Mouse (Mus musculus) limb, embryonic 15.5 days (tissue): ENCODE measurements around the gene Apol10b. TPM values are rescaled to one million over a fixed set of nuclear protein-coding genes. Genes with fewer than 3 reads are reported as not detected.
"Not testable (repeated sequence)": the region's sequence is repeated elsewhere in the genome, so short reads cannot be mapped to it uniquely, and the experiment has no call there.

Experiments used
- ATAC-seq: fragments of 200-750 bp; cut with Nextera tagmentation; 2 replicates; pipeline ENCODE4 v1.8.0; 2017; ENCODE audit warnings: low read depth, moderate TSS enrichment; ENCODE audit not compliant: insufficient number of reproducible peaks, low FRiP score, low TSS enrichment
- H3K27ac ChIP-seq: fragments of 300-500 bp; sonication (generic); 2 replicates; pipeline ENCODE4 v1.5.1; 2015; ENCODE audit warnings: moderate library complexity, mild to moderate bottlenecking, inconsistent platforms
- H3K27me3 ChIP-seq: fragments of 300-500 bp; sonication (generic); 2 replicates; pipeline ENCODE4 v1.6.1; 2015; ENCODE audit warnings: inconsistent platforms
- H3K36me3 ChIP-seq: fragments of 300-500 bp; sonication (generic); 2 replicates; pipeline ENCODE4 v1.6.1; 2015; ENCODE audit warnings: inconsistent platforms
- H3K4me1 ChIP-seq: fragments of 300-500 bp; sonication (generic); 2 replicates; pipeline ENCODE4 v1.6.1; 2015; ENCODE audit warnings: inconsistent platforms
- H3K4me2 ChIP-seq: fragments of 300-500 bp; sonication (generic); 2 replicates; pipeline ENCODE4 v1.6.1; 2015; ENCODE audit warnings: mild to moderate bottlenecking, inconsistent platforms
- H3K4me3 ChIP-seq: fragments of 300-500 bp; sonication (generic); 2 replicates; pipeline ENCODE4 v1.5.1; 2015; ENCODE audit warnings: mild to moderate bottlenecking, inconsistent platforms
- H3K9ac ChIP-seq: fragments of 300-500 bp; sonication (generic); 2 replicates; pipeline ENCODE4 v1.6.1; 2015; ENCODE audit warnings: inconsistent platforms
- H3K9me3 ChIP-seq: fragments of 300-500 bp; sonication (generic); 2 replicates; pipeline ENCODE4 v1.6.1; 2016; ENCODE audit warnings: inconsistent platforms
- WGBS: fragments of 180-500 bp; shearing (Covaris S2); methylation state at CpG from one replicate; pipeline ENCODE4 v1.1.7; 2015; 5-methylcytosine and 5-hydroxymethylcytosine counted together
- polyA plus RNA-seq: library from polyadenylated mRNA; unstranded; fragments of >200 nt; fragmentation: Nextera tagmentation; extraction: Ambion mirVana; gene quantifications from 2 replicates; pipeline ENCODE4 v1.2.1, GENCODE M21; 2015

Gene Apol10b
- 0.12 TPM in 2 replicates for polyA plus RNA-seq

DNA sequence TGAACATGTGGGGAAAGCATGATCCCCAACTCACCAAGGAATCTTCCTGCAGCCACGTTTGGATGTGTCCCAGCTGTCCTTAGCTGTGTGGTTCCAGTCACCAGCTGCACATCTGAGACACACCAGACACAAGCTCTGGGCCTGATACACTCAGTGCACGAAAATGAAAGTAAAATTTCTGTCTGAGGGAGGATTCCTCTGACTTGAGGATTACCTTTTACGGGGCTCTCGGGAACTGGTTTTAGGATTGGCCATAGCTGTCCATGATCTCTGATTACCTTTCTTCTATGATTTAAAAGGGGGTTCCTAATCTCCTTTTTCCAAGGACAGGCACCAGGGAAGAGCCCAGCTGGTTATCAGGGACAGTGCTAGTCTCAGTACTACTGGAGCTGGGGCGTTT is at the start of gene Apol10b:
Gene Apol10b (minus strand): TSS at position 165 of the 400 bp plus-strand sequence.
- Histone ChIP-seq H3K27ac (no peak within 1 kb of the TSS), H3K4me1 (no peaks in the 10 kb centered on the region), H3K9ac (no peak within 1 kb of the TSS), H3K27me3 (no peaks in the 10 kb centered on the region), H3K9me3 (no peaks in the 10 kb centered on the region), H3K4me3 (no peak within 1 kb of the TSS), H3K36me3 (no peaks in the 10 kb centered on the region), H3K4me2 (no peak within 1 kb of the TSS)
- WGBS = 47% methylated on average over 5 of the region's 5 CpGs
- no peak for ATAC-seq

- not testable (repeated sequence) for H3K27ac ChIP-seq, H3K4me3 ChIP-seq, H3K36me3 ChIP-seq, H3K4me1 ChIP-seq, H3K9ac ChIP-seq, H3K27me3 ChIP-seq, H3K4me2 ChIP-seq, ATAC-seq, H3K9me3 ChIP-seq
- 75% methylated on average over 2 of the region's 2 CpGs for WGBS
These were observed 47.3 kb upstream of the Apol10b start, which contains the start of gene Apol11b for GRCm38 (mm10) chr15:77643176-77643575. Apol11b (minus strand) TSS chr15:77643286.

- not testable (repeated sequence) for H3K9me3 ChIP-seq, H3K9ac ChIP-seq, H3K36me3 ChIP-seq, ATAC-seq, H3K27me3 ChIP-seq, H3K4me3 ChIP-seq, H3K27ac ChIP-seq, H3K4me1 ChIP-seq, H3K4me2 ChIP-seq
- 70% methylated on average over 3 of the region's 3 CpGs for WGBS
These were observed 33.9 kb upstream of the Apol10b start for GRCm38 (mm10) chr15:77629822-77630221.

- not testable (repeated sequence) for H3K9me3 ChIP-seq, H3K27ac ChIP-seq, H3K4me2 ChIP-seq, H3K9ac ChIP-seq, ATAC-seq, H3K4me3 ChIP-seq, H3K36me3 ChIP-seq, H3K4me1 ChIP-seq, H3K27me3 ChIP-seq
- 54% methylated on average over 9 of the region's 9 CpGs for WGBS
These were observed 32.7 kb upstream of the Apol10b start for GRCm38 (mm10) chr15:77628647-77629046.

GRCm38 (mm10) chr15:77626471-77626870 is 30.5 kb upstream of the Apol10b start:
- H3K36me3 ChIP-seq, H3K4me1 ChIP-seq, H3K27me3 ChIP-seq, ATAC-seq, H3K9me3 ChIP-seq, H3K9ac ChIP-seq, H3K27ac ChIP-seq, H3K4me3 ChIP-seq, H3K4me2 ChIP-seq: not testable (repeated sequence)
- WGBS = 62% methylated on average over 4 of the region's 4 CpGs

DNA sequence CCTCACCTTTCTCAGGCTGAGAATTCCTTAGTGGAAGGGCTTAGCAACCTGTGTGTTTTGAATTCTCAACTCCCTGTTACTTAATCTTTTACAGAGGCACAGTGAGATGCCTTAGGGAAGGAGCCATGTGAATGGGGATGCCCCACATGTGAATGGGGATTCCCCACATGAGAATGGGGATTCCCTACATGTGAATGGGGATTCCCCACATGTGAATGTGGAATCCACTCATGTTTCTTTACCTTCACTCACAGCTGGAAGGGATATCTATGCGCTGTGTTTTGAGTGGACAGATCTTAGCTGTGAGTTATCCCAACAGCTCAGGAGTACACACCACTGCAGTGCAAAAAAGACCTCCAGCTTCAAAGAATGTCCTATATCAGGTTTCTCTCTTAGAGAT is 28.8 kb upstream of the Apol10b start:
- 82% methylated on average over 1 of the region's 1 CpGs for WGBS
- Histone ChIP-seq H3K27me3 (no peaks in the 10 kb centered on the region), H3K9me3 (no peaks in the 10 kb centered on the region), H3K9ac (no peak overlapping the region), H3K4me3 (no peak overlapping the region), H3K27ac (no peak overlapping the region), H3K4me1 (no peaks in the 10 kb centered on the region), H3K36me3 (no peaks in the 10 kb centered on the region), H3K4me2 (no peak overlapping the region)
- ATAC-seq = no peak

DNA sequence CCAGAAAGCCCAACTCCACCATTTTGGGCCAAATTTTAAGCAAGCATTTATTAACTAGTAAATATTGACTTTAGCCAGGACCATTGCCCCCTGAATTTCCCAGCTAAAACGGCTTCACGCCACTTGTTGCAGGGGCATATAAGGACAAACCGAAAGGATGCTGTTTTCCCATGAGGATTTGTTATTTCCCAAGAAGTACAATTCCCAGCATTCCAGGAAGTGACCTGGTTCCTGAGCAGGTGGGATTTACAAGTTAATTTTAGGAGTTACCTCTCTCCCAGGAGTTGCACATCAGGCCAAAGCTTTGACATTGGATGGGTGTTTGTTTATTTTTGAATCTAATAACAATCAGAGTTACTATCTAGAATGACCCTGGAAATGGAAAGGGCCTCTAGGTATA is 10.1 kb upstream of the Apol10b start:
- Histone ChIP-seq H3K4me1 (no peaks in the 10 kb centered on the region), H3K27me3 (no peaks in the 10 kb centered on the region), H3K9me3 (no peaks in the 10 kb centered on the region), H3K27ac (no peak overlapping the region), H3K36me3 (no peaks in the 10 kb centered on the region), H3K9ac (no peak overlapping the region), H3K4me2 (no peak overlapping the region), H3K4me3 (no peak overlapping the region)
- ATAC-seq = no peak
- 86% methylated on average over 3 of the region's 3 CpGs for WGBS

GRCm38 (mm10) chr15:77598958-77599357 is 3.0 kb upstream of the Apol10b start, which contains the start of gene Gm36245:
Gm36245 (plus strand) TSS chr15:77599258.
- Histone ChIP-seq H3K9me3 (no peaks in the 10 kb centered on the region), H3K9ac (no peak within 1 kb of the TSS), H3K4me1 (no peaks in the 10 kb centered on the region), H3K27me3 (no peaks in the 10 kb centered on the region), H3K4me2 (no peak within 1 kb of the TSS), H3K27ac (no peak within 1 kb of the TSS), H3K4me3 (no peak within 1 kb of the TSS), H3K36me3 (no peaks in the 10 kb centered on the region)
- ATAC-seq = no peak
- WGBS = 80% methylated on average over 1 of the region's 1 CpGs

DNA sequence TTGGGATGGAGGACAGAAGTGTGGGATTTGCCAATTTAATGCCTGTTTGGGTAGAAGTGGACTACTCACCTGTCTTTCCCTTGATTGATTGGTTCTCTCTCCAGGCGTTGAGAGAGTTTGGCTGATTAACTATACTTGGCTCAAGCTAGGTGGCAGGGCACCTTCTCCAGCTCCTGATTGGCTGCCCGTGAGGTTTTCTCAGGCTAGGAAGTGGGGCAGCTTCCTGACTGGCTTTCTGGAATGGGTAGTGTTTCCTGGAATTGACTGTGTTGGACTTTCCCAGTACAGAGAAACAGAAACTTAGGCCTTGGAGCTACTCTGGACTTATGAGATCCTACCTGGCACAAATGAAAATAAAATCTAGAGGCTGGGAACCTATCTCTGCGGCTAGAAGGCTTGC is 2.5 kb upstream of the Apol10b start:
- Histone ChIP-seq H3K4me3 (no peak overlapping the region), H3K27ac (no peak overlapping the region), H3K9ac (no peak overlapping the region), H3K4me2 (no peak overlapping the region), H3K36me3 (no peaks in the 10 kb centered on the region), H3K4me1 (no peaks in the 10 kb centered on the region), H3K9me3 (no peaks in the 10 kb centered on the region), H3K27me3 (no peaks in the 10 kb centered on the region)
- no peak for ATAC-seq
- 57% methylated on average over 3 of the region's 3 CpGs for WGBS

GRCm38 (mm10) chr15:77593557-77593956 is 2.4 kb downstream of the Apol10b start:
- Histone ChIP-seq H3K36me3 (no peaks in the 10 kb centered on the region), H3K27me3 (no peaks in the 10 kb centered on the region), H3K4me1 (no peaks in the 10 kb centered on the region), H3K27ac (no peak overlapping the region), H3K9me3 (no peaks in the 10 kb centered on the region), H3K4me3 (no peak overlapping the region), H3K4me2 (no peak overlapping the region), H3K9ac (no peak overlapping the region)
- ATAC-seq = no peak
- 76% methylated on average over 1 of the region's 1 CpGs for WGBS

DNA sequence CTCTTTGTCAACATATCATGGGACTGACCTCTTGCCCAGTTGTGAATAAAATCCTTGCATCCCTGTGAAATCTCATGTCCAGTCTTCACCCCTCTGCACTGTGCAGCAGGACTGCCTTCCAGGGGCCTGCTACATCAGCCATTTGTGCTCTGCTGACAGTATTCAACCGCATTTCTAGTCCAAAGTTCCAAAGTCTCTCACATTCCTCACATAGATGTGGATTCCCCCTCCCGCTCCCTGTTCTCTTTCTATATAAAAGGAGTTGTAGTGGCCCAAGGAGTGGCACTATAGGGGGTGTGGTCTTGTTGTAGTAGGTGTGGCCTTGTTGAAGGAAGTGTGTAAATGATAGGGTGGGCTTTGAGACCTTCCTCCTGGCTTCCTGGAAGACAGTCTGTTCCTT is 5.0 kb downstream of the Apol10b start:
- WGBS = 68% methylated on average over 2 of the region's 2 CpGs
- Histone ChIP-seq H3K27me3 (no peaks in the 10 kb centered on the region), H3K27ac (no peak overlapping the region), H3K4me3 (no peak overlapping the region), H3K9ac (no peak overlapping the region), H3K9me3 (no peaks in the 10 kb centered on the region), H3K36me3 (no peaks in the 10 kb centered on the region), H3K4me1 (no peaks in the 10 kb centered on the region), H3K4me2 (no peak overlapping the region)
- no peak for ATAC-seq

- Histone ChIP-seq H3K9me3 (no peaks in the 10 kb centered on the region), H3K36me3 (no peaks in the 10 kb centered on the region), H3K4me1 (no peaks in the 10 kb centered on the region), H3K27me3 (no peaks in the 10 kb centered on the region), H3K9ac (no peak overlapping the region), H3K27ac (no peak overlapping the region), H3K4me3 (no peak overlapping the region), H3K4me2 (no peak overlapping the region)
- ATAC-seq = no peak
These were observed 6.9 kb downstream of the Apol10b start for GRCm38 (mm10) chr15:77588981-77589380.

GRCm38 (mm10) chr15:77587026-77587425 is 8.9 kb downstream of the Apol10b start:
- H3K36me3 ChIP-seq = no peaks in the 10 kb centered on the region
- no peaks in the 10 kb centered on the region for H3K9me3 ChIP-seq
- H3K4me2 ChIP-seq = no peak overlapping the region
- no peaks in the 10 kb centered on the region for H3K4me1 ChIP-seq
- ATAC-seq = no peak
- H3K4me3 ChIP-seq = no peak overlapping the region
- H3K27me3 ChIP-seq = no peaks in the 10 kb centered on the region
- no peak overlapping the region for H3K9ac ChIP-seq
- H3K27ac ChIP-seq = no peak overlapping the region
